Mouse (Mus musculus) G1E (cell line): ENCODE measurements around the gene Bst2.

ENCODE experiments used
- CTCF ChIP-seq: IDR thresholded peaks from 2 replicates; pipeline ENCODE4 v1.5.1; 2012; ENCODE audit warnings: low read depth, low read length, inconsistent platforms, mixed read lengths
- GATA2 ChIP-seq: IDR thresholded peaks from 2 replicates; pipeline ENCODE4 v1.6.1; 2012; ENCODE audit warnings: low read depth, low read length, inconsistent platforms, borderline replicate concordance
- POLR2AphosphoS5 ChIP-seq: IDR thresholded peaks from 2 replicates; pipeline ENCODE4 v1.6.1; 2012; ENCODE audit warnings: low read depth, low read length, inconsistent platforms; ENCODE audit not compliant: insufficient replicate concordance

DNA sequence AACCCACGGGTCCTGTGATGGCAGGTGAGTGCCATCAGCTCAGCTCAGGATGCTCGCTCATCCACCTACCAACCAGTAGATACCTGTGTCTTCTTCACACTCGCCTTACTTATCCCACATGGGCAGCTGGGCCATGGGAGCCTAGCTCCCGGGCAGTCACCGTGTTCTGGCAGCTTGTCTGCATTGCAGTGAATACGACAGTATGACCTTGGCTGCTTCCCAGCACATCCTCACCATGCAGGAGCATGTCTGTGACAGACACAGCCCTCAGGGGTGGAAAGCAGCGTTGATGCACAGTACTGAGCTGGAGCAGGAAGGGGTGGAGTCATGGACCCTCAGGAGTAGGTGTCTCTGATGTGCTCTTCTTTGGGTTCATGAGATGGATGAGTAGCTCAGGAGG, 37.2 kb upstream of the Bst2 start:
- no peak for TF ChIP-seq CTCF
- TF ChIP-seq GATA2, result no peak
- TF ChIP-seq POLR2AphosphoS5, result no peak
